Mouse (Mus musculus) heart, postnatal 0 days (tissue): Measurements from ENCODE around the gene Dusp1.

Experiments used
- CTCF ChIP-seq: IDR thresholded peaks from 2 replicates; pipeline ENCODE4 v1.5.1; 2016; ENCODE audit warnings: antibody characterized with exemption, control low read depth, low read depth
- EP300 ChIP-seq: IDR thresholded peaks from 2 replicates; pipeline ENCODE4 v1.6.1; 2016; ENCODE audit warnings: antibody characterized with exemption, low read depth

- TF ChIP-seq CTCF (no peak), EP300 (no peak)
Measured at GRCm38 (mm10) chr17:26510146-26511045, 51.5 kb downstream of the Dusp1 start.
